Mouse (Mus musculus): ENCODE results near the gene E130114P18Rik.

The E130114P18Rik gene

DNA sequence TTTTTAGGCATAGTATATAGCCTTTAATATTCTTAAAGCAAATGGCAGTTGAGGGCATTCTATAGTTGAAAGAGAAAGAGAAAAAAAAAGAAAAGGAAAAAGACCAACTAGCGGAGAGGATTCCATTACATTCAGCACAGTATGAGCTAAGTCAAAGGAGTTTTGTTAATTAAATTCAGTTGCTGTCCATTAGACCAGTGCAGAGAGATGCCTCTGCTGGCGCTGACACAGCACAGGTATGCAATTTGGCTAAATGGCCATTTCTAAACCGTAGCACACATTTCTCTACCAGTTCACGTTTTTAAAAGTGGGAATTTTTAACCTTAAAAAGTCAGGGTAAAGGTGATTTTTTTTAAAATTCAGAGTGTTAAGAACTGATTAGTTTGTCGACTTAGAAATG is 26.8 kb upstream of the E130114P18Rik start:
- DNase-seq, result no peak

DNA sequence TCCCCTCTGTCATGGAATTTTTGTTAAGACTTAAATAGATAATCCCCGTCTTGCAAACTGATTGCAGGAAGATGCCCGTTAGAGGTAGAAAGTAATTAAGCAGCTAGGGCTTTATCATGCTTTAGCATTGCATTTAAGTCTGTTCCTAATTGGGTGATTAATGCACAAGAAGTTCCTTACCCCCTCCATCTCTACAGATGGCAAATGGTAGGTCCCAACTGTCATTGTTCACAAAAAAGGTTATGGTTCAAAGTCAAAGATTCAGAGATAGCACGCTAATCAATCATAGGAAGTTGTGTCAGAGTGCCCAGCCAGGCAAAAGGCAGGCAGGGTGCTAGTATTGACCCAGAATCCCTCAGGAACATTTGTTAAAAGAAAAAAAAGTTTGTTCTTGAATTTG is 25.9 kb upstream of the E130114P18Rik start:
- DNase-seq, result no peak

DNA sequence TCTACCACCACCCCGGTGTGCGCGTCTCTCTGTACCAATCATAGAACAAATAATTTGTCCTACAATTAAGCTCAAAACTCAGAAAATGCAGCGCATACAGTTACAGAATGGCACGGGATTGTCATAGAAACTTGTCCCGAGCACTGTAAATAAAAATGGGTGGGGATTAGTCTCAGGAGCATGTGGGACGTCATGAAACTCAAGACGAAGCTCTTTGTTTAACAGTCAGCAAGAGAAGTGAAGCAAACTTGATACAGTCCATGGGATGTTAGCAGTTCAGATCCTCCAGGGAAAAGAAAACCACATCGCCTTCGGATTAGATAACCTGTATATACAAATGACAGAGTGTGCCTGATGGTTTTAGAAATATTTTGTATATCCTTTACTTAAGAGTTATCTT is 18.6 kb upstream of the E130114P18Rik start:
- DNase-seq, result peak in 1 of 2 experiments; percentile 22

DNA sequence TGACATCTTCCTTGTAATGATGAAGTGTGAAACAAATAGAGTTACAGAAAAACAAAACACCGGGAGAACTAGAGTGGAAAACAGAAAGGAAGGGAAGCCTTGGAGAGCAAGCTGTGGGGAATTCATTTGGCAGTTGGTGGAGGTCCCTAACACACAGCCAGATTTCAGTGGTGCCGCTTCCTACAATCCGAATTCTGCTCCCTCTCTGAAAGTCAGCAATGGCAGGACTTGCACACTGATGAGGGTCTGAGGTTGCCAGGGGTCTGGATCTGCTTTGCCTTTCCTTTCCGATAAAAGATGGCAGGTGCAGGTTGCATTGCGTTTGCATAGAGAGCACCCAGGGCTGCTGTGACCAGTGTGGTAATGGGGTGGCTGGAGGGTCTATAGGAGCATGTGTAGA is 18.1 kb upstream of the E130114P18Rik start:
- peak in 1 of 2 experiments; percentile 56 for DNase-seq

DNA sequence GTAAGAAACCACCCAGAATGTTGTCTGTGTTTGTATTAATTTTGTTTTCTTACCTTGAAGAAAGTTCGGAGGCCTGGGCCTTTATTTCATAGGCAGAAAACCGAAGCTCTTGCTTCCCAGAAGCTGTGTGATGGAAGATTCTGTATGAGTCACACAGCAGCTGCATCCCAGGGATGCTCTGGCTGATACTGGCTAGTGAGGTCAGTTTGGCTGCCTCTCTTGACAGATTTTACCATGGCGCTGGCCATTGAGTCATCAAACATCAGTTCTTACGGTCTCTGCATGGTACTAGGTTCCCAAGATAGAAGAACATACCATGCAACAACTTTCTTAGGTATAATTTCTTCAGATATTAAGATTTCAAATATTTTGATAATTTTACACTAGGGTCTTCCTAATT is 17.0 kb upstream of the E130114P18Rik start:
- peak; percentile 38 to 55 for DNase-seq

DNA sequence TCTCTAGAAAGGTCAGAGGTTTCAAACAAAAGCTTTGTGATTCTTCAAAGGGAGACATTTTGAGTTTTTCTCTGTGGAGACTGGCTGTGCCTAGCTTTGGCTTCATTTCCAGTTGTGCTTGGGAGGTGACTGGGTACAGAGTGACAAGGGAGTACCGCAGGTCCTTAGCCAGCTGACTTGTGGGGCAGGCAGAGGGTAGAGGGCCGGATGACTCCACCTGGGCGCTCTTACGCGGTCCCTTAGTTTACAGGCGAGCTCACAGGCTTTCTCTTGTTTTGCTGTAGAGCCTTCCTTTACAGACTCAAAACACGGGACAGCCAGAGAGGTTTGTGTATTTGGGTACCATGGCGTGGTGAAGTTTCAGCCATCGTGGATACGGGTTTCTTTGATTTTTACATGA is 16.1 kb upstream of the E130114P18Rik start:
- peak in 1 of 2 experiments; percentile 51 for DNase-seq

DNA sequence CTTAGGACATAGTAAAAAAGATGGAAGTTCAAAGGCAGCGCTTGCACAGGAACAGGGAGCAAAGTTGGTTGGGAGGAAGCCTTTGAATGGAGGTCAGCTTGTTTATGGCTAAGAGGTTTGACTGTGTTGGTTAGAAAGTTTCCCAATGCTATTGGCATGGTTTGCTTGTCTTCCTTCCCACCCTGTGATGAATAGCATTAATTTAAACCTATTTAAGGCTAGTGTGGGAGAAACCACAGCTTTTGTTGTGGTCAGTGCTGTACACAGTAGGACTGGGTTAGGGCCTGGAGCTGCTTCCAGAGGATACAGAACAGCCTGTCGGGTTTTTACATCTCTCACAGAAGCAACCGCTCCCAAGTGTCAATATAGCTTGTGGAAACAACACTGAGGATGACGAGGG is 10.7 kb upstream of the E130114P18Rik start:
- peak in 1 of 2 experiments; percentile 27 for DNase-seq

DNA sequence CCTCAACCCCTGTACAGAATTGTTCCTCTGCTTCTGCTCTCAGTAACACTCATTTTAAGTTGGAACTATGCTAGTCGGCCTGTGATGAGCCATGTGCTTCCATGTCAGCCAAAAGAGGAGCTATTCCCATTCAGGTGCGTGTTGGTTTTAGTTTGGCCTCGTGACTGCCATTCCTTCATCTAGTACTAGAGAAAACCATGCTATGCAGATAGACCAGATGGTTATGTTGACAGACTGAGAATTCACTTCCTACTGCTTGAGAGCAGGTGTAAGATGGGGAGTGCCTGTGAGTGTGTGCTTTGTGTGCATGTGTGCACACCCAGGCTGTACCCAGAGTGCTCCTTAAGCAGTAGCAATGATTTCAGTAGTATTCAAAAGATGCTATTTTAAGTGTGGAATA is 9.6 kb upstream of the E130114P18Rik start:
- DNase-seq, result peak; percentile 68 to 73

DNA sequence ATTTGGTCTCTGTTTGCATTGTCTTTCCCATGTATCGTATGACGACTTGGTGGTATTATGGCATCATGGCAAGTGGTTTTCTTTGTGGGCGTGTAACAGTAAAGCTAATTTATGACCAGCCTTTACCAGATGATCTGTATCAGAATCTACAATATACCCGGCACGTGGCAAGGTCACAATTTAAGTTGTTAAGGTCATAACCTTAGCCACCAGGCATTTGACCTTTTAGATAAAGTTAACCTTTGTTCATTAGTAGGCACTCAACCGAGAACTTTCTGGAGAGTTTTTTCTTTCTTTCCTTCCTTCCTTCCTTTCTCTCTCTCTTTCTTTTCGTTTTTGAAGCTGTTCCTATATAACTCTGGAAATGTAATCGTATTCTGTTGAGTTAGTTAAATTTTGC is 8.7 kb upstream of the E130114P18Rik start:
- DNase-seq, result no peak

DNA sequence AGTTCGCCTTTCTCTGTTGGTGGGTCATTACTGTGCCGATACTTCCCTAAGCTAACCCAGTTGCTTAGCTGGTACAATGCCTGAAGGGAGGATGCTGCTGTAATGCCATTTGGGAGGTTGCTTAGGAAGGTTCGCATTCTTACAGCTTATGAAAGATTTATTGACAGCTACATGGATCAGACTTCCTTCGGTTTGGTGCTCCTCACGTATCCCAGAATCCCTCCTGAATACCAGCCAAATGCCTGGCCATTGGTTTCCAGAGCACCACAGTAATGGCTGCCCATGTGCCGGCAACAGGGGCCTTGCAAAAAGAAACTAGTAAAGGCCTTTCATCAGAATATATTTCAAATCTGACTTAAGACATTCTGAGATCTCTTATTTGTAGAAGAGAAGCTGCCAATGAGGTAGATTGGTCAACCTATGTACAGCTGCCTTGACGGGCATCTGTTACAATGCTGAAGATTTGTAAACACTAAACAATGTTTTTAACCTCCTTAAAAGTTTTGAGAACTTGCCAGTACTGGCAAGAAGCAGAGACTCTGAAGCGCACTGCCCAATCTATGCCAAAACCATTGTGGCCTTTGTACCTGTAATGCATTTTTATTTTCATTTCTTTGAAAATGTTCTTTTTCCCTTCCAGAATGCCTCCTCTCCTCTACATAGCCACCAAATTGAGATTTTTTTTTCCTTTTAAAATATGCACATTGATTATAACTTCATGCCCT is 7.8 kb upstream of the E130114P18Rik start:
- peak; percentile 52 to 61 for DNase-seq

DNA sequence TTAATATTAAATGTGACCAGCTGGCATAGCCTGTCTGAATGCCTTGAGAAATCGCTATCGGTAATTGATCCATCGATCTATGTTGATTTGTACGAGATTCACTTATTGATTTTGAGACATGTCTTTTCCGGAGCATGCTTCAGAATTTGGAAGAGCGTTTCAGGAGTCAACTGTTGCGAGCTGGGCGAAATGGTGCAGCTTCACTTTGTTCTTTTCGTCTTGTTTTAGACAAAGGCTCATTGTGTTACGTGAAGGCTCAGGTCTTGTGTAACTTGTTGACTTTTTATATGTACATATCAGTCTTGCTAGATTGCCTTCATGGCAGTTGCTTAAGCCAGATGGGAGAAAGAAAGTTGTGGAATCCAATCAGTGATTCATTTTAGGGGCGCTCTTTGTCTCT is 6.4 kb upstream of the E130114P18Rik start:
- DNase-seq, result peak in 1 of 2 experiments; percentile 28

DNA sequence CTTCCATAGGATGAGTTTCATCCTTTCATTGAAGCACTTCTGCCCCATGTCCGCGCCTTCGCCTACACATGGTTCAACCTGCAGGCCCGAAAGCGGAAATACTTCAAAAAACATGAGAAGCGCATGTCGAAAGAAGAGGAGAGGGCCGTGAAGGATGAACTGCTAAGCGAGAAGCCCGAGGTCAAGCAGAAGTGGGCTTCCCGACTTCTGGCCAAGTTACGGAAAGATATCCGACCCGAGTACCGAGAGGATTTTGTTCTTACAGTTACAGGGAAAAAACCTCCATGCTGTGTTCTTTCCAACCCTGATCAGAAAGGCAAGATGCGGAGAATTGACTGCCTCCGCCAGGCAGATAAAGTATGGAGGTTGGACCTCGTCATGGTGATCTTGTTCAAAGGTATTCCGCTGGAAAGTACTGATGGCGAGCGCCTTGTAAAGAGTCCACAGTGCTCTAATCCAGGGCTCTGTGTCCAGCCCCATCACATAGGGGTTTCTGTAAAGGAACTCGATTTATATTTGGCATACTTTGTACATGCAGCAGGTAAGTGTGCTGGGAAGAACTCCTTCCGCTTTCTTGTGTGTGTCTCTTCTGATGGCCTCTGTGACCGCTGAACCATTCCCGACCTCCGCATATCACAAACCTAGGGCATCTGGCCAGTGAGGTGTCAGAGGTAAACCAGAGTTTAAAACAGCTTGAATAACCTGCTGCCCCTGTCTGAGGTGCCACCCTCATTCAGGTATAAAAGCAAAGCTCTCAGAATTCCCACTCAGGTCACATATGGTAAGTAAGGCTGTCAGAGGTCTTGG is 5.4 kb upstream of the E130114P18Rik start:
- peak in 1 of 2 experiments; percentile 66 for DNase-seq

DNA sequence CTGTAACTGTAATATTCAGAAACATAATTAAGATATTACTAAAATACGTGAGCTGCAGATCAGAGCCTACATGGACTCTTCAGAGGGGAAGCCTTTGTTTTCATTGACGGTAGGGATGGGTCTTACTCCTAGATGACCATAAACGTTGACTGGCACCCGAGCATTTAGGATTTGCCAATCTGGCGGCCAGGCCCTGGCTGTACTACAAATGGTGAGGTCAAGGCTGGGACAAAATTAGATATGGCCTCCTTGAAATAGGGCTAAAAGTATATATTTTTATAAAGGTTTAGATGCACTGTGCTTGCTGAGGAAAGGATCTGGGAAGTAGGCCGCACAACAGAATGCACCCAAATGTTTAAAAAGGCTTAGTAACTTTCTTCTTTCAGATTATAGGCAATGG is 4.6 kb upstream of the E130114P18Rik start:
- peak; percentile 74 to 77 for DNase-seq

DNA sequence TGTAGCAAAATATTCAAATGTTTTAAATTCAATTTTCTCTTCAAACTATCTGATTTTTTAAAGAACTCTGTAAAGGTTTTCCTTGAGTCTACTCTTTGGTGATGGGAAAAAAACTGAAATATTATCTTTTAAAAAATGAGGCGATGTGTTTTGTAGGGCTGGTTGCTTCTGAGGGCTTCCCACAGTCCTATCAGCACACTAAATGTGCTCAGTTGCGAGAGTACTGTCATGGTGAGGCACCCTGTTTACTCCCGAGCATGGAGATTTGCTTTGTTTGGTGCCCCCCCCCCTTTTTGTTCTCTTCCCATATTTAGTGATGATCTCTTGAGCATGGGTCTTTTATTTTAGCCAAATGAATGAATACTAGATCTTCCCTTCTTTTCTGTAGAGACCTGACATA is 4.2 kb upstream of the E130114P18Rik start:
- no peak for DNase-seq

DNA sequence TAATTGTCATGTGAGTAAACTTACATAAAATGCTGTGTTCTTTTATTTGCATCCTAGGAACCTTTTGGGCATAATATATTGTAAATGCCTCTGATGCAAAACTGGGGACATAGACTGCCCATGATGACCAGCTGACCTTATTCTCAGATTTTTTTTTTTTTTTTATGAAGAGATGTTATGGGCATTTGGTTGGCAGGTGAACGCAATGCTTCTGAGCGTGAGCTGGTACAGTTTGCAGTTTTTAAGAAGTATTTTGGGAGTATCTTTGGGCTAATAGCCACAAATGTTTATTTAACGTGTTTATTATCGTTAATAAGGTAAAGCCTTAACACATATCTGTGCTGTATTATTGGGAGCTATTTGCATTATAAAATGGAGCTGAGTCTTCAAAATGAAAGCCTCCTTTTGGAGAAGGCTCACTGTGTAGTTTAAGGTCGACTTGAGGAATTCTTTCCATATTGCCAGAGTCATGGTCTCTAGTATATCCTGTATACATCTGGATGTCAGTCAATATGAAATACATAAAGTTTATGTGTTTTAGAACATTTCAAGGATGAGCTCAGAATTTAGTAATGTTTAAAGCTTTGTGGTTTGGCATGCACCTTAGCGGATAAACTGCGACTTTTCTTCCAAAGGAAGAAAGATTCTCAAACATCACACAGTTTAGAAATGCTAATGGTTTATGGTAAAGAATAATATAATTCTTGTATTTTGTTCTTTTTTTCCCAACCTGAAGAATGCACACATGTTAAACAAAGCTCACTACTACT is 3.0 kb upstream of the E130114P18Rik start:
- no peak for DNase-seq

DNA sequence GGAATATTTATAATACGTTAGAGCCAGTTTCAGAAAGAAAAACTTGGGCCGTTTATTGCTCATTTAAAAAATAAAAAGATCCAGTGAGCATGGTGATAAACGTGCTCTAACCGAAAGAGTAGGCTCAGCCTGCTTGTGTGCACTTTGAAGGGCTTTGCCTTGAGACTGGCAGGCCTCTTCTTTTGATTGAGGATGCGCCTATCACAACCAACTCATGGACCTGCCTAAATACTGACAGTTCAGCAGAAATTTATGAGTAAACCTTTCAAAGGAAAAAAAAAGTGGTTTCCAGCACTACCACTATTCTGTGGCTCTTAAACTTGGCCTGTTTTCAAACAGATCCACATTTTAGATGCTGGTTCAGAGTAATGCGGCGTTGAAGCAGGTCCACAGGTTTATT is 2.1 kb upstream of the E130114P18Rik start:
- peak in 1 of 2 experiments; percentile 59 for DNase-seq

DNA sequence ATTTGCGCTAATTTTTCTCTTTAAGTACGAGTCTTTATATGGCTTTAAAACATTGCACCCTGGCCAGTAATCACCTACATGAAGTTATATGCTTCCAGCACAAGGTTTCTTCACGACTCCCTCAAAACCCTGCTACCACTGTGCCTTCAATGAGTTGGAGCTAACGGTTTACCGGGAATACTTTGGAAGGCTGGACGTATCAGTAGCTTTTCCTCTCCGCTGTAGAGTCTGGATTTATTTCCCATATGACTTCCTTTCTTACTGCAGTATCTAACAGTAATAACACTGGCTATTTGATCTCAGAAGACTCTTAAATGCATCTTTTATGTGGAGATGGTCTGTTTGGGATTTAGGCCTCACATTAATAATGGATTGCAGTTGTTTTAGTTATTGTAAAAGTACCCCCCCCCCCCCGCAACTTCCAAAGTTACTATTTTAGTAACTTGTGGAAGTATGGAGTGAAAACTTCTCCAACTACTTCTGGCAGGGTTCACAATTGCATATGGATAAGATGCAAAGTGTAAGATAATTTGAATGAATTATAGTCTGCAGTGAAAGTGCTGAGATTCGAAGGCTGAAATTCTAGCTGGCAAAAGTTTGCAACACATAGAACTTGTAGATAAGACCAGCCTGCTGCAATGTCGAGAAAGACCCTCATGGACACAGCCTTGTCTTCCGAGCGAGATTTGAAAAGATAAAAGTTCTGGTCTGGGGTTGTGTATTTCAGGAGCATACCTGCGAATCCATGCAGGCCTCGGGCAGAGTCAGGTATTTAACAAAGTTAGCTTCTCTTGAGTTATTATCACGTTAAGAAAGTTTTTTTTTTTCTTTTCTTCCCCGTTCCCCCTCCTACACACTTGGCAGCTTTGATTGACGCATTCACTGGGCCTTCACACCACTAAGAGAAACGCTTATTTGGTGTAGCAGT is 1.4 kb upstream of the E130114P18Rik start:
- DNase-seq, result no peak

DNA sequence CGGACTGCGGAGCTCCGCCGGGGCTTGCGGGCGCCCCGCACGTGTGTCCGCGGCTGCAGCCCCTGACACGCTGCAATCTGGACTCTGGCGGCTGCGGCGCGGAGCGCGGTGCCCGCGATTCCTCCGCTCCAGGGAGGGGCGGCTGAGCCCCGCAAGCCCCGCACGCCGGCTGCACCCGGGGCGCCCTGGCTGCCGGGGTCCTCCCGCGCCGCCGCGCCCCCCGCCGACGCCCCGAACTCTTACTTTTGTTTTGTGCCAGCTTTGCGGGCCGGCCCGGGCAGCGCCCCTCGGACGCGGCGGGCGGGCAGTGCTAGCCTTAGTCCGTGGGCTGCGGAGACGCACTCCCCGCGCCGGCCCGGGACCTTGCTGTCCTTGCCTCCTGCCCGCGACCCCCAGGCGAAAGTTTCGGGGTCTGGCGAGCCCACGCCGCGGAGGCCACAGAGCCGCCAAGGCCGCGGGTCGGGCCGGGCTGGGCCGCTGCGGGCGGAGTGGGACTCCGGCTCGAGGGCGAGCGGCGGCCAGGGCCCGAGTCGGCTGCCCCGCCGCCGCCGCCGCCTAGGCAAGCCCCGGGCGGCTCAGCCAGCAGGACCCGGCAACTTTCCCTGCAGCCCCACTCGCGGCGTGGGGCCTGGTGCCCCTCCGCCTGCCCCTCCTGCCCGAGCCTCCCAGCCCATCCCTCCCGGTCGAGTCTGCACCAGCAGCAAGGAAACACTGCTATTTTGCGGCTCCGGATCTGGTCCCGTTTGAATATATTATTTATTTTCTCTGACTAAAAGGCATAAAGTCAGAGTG is 529 bp upstream of the E130114P18Rik start:
- peak; percentile 69 to 78 for DNase-seq

DNA sequence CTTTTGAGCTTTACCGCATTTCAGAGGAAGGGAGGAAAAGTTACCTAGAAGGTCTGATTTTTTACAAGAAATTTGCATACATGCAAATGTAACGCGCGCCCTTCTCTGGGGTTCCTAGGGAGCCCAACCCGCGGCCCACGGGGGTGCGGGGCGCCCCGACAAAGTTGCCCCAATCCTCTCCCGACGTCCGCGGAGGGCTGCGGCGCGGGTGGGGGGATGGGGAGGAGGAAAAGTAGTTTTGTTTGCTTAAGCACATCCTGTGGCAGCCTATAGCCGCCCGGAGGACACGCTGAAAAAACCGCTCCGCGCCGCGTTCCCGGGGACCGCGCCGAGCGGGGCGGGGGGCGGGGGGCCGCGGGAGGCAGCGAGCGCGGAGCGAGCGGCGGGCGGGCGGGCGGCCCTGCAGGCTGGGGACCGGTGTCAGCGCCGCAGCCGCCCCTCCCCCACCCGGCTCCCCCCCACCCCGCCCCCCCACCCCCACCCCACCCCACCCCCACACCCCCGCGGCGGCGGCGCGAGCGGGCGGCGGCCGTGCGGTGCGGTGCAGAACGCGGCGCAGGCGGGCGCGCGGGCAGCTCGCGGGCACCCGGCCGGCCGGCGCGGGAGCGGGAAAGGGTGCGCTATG is 685 bp downstream of the E130114P18Rik start:
- peak; percentile 75 to 78 for DNase-seq

DNA sequence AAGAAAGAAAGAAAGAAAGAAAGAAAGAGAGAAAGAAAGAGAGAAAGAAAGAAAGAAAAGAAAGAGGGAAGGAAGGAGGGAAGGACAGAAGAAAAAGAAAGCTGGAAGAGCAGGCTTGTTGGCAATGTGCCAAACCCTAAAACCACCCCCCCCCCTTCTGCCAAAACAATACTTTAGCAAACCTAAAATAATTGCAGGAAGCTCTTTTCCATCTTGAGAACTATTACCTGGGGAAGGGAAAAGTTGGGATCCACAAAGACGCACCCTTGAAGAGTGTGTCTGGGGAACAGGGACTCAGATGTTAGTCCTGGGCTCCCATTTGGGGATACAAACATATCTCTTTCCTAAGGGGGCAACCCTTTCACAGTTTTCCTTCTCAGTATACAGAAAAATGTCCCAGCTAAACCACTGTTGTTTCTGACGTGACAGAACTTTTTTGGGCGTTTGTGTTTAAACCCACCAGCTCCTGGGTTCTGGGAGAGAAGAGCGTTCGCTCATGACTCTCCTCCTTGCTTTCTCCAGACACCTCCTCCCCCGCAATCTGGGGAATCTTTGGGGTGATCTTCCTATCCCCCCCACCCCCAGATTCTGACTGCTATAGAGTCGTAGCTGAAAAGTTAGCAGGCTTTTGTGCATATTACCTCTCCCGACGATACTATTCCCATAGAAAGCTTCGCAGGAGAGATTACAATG is 1.3 kb downstream of the E130114P18Rik start:
- peak in 1 of 2 experiments; percentile 50 for DNase-seq
